Mouse (Mus musculus) urinary bladder, adult 18-20 months (tissue): ENCODE results near the gene Crygs.
"Not testable (repeated sequence)": the region's sequence is repeated elsewhere in the genome, so short reads cannot be mapped to it uniquely, and the experiment has no call there.

Source experiments
- DNase-seq, 2 experiments: peaks; one replicate each; pipeline ENCODE4 v3.0.0; 2022; ENCODE audit warnings: low spot score in 2 of 2, mixed read lengths in 2 of 2

Crygs gene

GRCm38 (mm10) chr16:22789908-22790367 lies 21.4 kb downstream of the Crygs start:
- DNase-seq: no peak

- DNase-seq: no peak
Measured at GRCm38 (mm10) chr16:22782686-22783085, 28.7 kb downstream of the Crygs start.

GRCm38 (mm10) chr16:22779228-22779835 lies 32.0 kb downstream of the Crygs start:
- no peak for DNase-seq

GRCm38 (mm10) chr16:22778296-22778695 lies 33.1 kb downstream of the Crygs start:
- DNase-seq: not testable (repeated sequence)

GRCm38 (mm10) chr16:22775471-22775985 lies 35.8 kb downstream of the Crygs start:
- DNase-seq: no peak

GRCm38 (mm10) chr16:22768661-22769060 lies 42.7 kb downstream of the Crygs start:
- no peak for DNase-seq

- no peak for DNase-seq
Measured at GRCm38 (mm10) chr16:22767405-22767804, 44.0 kb downstream of the Crygs start.

GRCm38 (mm10) chr16:22766738-22767211 lies 44.6 kb downstream of the Crygs start:
- no peak for DNase-seq

- DNase-seq: no peak
Measured at GRCm38 (mm10) chr16:22765531-22765930, 45.8 kb downstream of the Crygs start.
